Mouse (Mus musculus): ENCODE data around the gene Olfr1425.
"Not testable (repeated sequence)": the region's sequence is repeated elsewhere in the genome, so short reads cannot be mapped to it uniquely, and the experiment has no call there.

Gene Olfr1425

GRCm38 (mm10) chr19:12077631-12078030 lies at the start of gene Olfr1425:
Gene Olfr1425 (minus strand): TSS chr19:12077731.
- DNase-seq, result not testable (repeated sequence)

- DNase-seq, result no peak
Observed at GRCm38 (mm10) chr19:12123103-12123502, 45.6 kb upstream of the Olfr1425 start, which contains the start of gene Olfr76. Gene Olfr76 (minus strand): TSS chr19:12123203.

- DNase-seq, result no peak
Observed at GRCm38 (mm10) chr19:12116464-12116863, 38.9 kb upstream of the Olfr1425 start.

GRCm38 (mm10) chr19:12115797-12116196 lies 38.3 kb upstream of the Olfr1425 start, which contains the start of gene Olfr1428:
Gene Olfr1428 (minus strand): TSS chr19:12115897.
- no peak for DNase-seq

GRCm38 (mm10) chr19:12113807-12114206 lies 36.3 kb upstream of the Olfr1425 start:
- no peak for DNase-seq

GRCm38 (mm10) chr19:12104541-12104940 lies 27.0 kb upstream of the Olfr1425 start:
- DNase-seq, result no peak

GRCm38 (mm10) chr19:12103234-12103633 lies 25.7 kb upstream of the Olfr1425 start, which contains the start of gene Olfr1427:
Gene Olfr1427 (minus strand): TSS chr19:12103334.
- DNase-seq, result no peak

GRCm38 (mm10) chr19:12091913-12092312 lies 14.4 kb upstream of the Olfr1425 start, which contains the start of gene Olfr1426:
Gene Olfr1426 (minus strand): TSS chr19:12092013.
- DNase-seq, result no peak

- DNase-seq, result not testable (repeated sequence)
Observed at GRCm38 (mm10) chr19:12069546-12069945, 8.0 kb downstream of the Olfr1425 start.

- not testable (repeated sequence) for DNase-seq
Observed at GRCm38 (mm10) chr19:12067806-12068205, 9.7 kb downstream of the Olfr1425 start.

GRCm38 (mm10) chr19:12062582-12062981 lies 14.9 kb downstream of the Olfr1425 start, which contains the start of gene Olfr1424:
Gene Olfr1424 (minus strand): TSS chr19:12062682.
- not testable (repeated sequence) for DNase-seq

GRCm38 (mm10) chr19:12043163-12043562 lies 34.4 kb downstream of the Olfr1425 start:
- no peak for DNase-seq

- no peak for DNase-seq
Observed at GRCm38 (mm10) chr19:12041217-12041616, 36.3 kb downstream of the Olfr1425 start, which contains the start of gene Olfr1423. Gene Olfr1423 (minus strand): TSS chr19:12041317.

GRCm38 (mm10) chr19:12037727-12038126 lies 39.8 kb downstream of the Olfr1425 start:
- no peak for DNase-seq

- no peak for DNase-seq
Observed at GRCm38 (mm10) chr19:12026606-12027005, 50.9 kb downstream of the Olfr1425 start.

GRCm38 (mm10) chr19:12025333-12025732 lies 52.2 kb downstream of the Olfr1425 start:
- no peak for DNase-seq

- DNase-seq, result no peak
Observed at GRCm38 (mm10) chr19:12024149-12024548, 53.4 kb downstream of the Olfr1425 start.
